Mouse (Mus musculus) CD4-positive, CD25-positive, alpha-beta regulatory T cell, adult 4 months (primary cell): ENCODE measurements around the gene Naa35. TPM values are rescaled to one million over a fixed set of nuclear protein-coding genes. Genes with fewer than 3 reads are reported as not detected.

Experiments used
- ATAC-seq: one replicate; pipeline ENCODE4 v1.8.0; 2017
- polyA plus RNA-seq, 2 experiments: library from polyadenylated mRNA; unstranded; fragments of 100-300 nt; shearing (Covaris generic); gene quantifications; one replicate each; pipeline ENCODE4 v1.2.1; 2017

Gene Naa35
- polyA plus RNA-seq: 10 to 100 TPM; 85.9 to 96.8 TPM

DNA sequence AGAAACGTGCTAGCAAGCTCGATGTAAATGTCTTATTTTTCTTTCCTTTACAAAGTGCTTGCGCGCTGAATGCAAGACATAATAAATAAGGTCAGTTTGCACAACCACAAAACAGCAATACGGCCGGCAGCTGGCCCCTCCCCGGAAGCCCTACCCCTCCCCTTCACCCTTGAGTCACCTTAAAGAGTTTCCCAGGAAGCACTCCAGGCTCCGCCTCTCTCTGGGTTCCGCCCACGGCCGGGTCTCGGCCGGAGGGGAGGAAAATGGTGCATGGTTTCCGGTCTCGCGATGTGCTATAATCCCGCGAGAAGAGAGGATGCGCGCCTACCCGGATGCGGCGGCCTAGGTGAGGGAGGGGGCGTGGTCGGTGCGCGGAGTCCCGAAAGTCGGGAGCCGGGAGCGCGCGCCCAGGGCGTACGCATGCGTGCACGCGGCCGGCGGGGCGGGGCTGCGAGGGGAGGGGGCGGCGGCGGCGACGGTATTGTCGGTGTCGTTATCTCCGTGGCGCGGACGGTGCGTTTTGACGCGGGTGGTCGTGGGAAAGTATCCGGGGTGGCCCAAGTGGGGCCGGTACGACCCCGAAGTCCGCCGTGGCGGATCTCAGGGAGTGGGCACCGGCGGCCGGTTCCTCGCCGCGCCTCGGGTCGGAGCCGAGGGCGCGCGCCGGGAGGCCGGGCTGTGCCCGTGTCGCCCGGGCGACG is at the start of gene Naa35, which contains the start of gene Agtpbp1:
Naa35 (plus strand) TSS at position 313 of the 701 bp plus-strand sequence.
Agtpbp1 (minus strand) TSS at position 281 of the 701 bp plus-strand sequence.
- ATAC-seq: peak; percentile 99

GRCm38 (mm10) chr13:59535746-59536145 is 49.3 kb upstream of the Naa35 start:
- no peak for ATAC-seq

DNA sequence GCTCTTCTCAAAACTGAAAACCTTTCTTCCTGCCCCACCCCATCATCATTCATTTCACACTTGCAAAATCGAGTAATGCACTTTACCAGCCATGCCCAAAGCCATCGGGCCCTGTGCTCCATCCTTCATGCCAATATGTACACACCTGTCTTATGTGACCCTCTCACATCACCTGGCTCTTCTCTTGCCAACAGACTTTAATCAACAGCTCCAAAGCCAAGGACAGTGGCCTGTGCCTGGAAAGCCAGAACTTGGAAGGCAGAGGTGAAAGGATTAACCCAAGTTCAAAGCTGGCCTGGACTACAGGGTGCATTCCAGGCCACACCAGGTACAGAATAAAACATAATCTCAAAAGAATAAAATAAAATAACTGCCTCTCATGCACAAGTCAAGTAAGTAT is 48.4 kb upstream of the Naa35 start:
- no peak for ATAC-seq

DNA sequence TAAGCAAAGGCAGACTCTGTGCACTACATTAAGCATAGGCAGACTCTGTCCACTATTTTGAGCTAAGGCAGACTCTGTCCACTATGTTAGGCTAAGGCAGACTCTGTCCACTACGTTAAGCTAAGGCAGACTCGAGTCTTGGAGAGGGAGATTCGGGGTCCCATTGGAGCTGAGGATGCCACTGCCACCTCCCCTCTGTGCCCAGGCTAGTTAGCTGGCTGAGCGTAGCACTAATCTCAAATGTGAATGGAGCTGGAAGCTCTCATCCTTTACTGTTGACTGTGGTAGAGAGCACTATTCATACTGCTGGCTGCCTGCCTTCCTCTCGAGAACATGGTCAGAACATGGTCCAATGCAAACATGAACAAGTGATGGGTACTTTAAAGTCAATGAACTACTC is 46.4 kb upstream of the Naa35 start:
- no peak for ATAC-seq

DNA sequence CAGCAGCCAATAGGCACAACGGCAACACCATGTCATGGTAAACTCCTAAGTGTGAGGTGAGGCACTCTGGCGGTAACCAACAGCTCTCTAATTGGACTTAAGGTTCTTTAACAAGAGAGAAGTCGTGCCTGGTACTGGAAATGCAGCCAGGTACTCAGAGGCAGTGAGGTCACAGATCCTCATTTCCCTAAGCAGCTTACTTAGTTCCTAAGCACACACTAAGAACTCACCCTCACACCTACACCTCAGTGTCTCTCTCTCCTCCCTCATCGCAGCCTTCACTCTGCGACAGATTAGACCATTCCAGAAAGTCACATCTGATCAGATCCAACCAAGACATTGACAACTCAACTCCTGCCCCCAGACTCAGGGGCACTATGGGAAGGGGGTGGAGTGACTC is 45.0 kb upstream of the Naa35 start:
- ATAC-seq: no peak

DNA sequence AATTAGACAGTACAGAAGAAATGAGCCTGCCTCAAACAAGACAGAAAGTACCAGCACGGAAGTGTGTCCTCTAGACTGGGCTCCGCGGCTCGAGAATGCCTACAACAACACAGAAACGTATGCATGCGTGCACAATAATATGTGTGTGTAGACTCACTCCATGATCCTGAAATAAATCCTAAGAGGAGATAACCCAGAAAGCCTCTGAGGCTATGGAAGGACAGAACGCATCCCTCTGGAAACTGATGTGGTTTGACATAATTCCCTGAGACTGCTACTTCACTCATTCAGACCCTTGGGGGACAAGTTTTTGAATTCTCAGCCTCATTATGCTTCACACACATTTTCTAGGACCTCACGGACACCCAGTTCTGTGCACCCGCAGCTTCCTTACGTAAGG is 42.6 kb upstream of the Naa35 start:
- ATAC-seq: no peak

- ATAC-seq: no peak
Measured at GRCm38 (mm10) chr13:59547091-59547490, 38.0 kb upstream of the Naa35 start.

- ATAC-seq: no peak
Measured at GRCm38 (mm10) chr13:59547716-59548115, 37.3 kb upstream of the Naa35 start.

DNA sequence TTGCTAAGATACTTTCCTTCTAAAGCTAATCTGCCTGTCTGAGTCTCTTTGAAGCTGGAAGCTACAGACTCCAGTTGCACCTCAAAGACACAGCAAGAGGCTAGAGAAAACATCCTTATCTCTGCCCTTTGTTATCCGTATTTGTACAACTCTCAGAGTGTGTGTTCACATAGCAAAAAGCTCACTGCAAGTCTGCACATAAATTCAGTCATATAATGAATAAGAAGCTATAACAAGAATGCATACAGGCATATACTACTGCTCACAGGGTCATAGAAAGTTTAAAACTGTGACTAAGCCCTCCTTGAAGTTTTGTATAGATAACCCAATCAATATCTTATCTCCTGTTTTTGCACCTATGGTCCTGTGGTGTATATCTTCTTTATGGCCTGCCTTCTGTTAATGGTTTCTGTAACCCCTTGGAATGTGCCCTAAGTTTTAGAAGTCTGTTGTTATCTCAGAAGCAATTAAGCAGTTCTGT is 35.7 kb upstream of the Naa35 start:
- ATAC-seq: no peak

- ATAC-seq: no peak
Measured at GRCm38 (mm10) chr13:59552286-59552685, 32.8 kb upstream of the Naa35 start.

- no peak for ATAC-seq
Measured at GRCm38 (mm10) chr13:59552751-59553150, 32.3 kb upstream of the Naa35 start.

GRCm38 (mm10) chr13:59554772-59555505 is 30.1 kb upstream of the Naa35 start:
- ATAC-seq: no peak

- no peak for ATAC-seq
Measured at GRCm38 (mm10) chr13:59555613-59556192, 29.4 kb upstream of the Naa35 start.

DNA sequence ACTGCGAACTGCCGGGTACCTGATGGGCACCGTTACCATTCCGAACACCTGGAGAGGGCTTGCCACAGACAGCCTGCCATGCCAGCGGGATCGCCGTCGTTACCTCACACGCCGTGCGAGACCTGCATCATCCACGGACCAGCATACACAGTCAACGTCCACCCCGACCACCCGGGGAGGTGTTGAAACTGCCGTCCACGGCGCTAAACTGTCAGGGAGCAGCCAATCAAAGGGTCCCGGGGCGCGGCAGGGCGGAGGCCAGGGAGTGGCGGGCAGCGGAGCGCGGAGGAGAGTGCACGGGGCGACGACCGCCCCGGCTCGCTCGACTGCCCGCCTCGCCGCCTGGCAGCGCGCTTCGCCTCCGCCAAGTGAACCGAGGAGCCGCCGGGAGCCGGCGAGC is 28.4 kb upstream of the Naa35 start:
- ATAC-seq: peak; percentile 52

DNA sequence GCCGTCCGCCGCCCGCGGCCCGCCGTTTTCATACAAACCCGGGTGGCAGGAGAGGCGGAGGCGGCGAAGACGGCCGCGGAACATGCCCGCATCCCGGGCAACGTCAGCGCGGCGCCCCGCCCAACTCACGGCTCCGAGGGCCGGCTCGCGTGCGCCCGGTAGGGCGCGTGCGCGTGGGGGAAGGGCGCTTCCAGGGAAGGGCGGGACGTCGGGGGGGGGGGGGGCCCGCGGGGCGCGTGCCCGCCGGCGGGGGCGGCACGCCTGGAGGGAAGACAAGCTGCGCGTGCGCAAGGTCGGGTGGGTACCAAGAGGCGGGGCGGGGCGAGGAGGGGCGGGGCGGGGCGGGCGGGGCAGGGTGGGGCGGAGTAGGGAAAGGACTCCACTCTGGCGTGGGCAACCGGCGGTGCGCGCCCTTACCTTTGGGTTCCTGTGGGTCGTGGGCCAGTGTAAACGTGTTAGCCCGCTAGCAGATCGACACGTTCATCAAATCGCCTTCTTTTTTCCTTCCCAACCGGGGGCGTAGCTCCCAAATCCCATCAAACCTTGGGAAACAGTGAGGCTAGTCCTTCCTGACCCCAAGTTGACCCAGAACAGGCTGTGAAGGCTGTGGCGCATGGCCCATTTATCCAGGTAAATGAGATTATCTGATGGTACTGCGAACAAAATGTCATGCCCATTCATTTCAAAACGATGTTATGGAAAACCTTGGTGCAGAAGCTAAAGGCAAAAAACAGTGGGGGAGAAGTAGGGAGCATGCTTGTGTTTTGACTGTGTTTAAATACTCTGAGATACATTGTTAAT is 27.7 kb upstream of the Naa35 start:
- peak; percentile 91 for ATAC-seq

GRCm38 (mm10) chr13:59558776-59559175 is 26.3 kb upstream of the Naa35 start:
- no peak for ATAC-seq

DNA sequence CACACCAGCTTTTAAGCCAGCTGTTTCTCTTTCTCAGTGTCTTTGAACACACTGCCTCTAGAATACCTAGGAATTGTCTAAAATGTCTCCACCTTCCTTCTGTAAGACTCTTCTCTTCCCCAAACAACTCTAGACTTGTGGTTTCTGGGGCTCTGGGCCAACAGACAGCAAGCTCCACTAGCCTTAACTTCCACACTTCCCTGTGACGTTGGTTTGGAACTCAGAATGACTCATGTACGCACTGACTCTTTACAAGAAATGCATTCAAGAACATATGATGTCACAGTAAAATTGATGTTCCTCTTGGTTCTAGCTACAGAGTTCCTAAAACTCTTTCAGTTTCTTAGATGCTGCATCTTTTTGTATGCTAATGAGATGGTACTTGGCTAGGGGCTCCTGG is 22.6 kb upstream of the Naa35 start:
- no peak for ATAC-seq

- ATAC-seq: no peak
Measured at GRCm38 (mm10) chr13:59564505-59564904, 20.6 kb upstream of the Naa35 start.

- ATAC-seq: no peak
Measured at GRCm38 (mm10) chr13:59564923-59565322, 20.1 kb upstream of the Naa35 start.

- no peak for ATAC-seq
Measured at GRCm38 (mm10) chr13:59565945-59566520, 19.0 kb upstream of the Naa35 start.

GRCm38 (mm10) chr13:59571107-59571506 is 14.0 kb upstream of the Naa35 start:
- no peak for ATAC-seq

DNA sequence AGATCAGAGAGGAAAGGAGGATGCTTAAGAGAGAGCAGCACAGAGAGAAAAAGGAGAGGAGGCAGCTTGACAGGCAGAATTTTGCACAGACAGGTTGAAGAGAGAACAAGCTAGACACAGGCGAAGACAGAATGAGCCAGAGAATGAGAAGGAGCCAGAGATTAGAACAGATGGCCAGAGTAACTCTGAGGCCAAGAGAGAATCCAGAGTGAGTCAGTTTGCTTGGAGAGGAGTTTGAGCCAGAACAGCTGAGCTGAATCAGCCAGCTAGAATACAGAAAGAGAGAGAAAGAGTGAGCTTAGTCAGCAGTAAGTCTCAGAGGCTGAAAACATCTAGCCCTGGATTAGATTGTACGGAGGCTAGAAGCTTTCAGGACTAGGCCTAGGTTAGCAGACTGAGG is 12.5 kb upstream of the Naa35 start:
- no peak for ATAC-seq
